Mouse (Mus musculus): ENCODE results near the gene Coro2b. TPM values are rescaled to one million over a fixed set of nuclear protein-coding genes. Genes with fewer than 3 reads are reported as not detected.
A peak's percentile ranks its signal among the peaks of the same experiment; 100 is the strongest.

Gene Coro2b
- polyA plus RNA-seq, 1 experiment = not detected

DNA sequence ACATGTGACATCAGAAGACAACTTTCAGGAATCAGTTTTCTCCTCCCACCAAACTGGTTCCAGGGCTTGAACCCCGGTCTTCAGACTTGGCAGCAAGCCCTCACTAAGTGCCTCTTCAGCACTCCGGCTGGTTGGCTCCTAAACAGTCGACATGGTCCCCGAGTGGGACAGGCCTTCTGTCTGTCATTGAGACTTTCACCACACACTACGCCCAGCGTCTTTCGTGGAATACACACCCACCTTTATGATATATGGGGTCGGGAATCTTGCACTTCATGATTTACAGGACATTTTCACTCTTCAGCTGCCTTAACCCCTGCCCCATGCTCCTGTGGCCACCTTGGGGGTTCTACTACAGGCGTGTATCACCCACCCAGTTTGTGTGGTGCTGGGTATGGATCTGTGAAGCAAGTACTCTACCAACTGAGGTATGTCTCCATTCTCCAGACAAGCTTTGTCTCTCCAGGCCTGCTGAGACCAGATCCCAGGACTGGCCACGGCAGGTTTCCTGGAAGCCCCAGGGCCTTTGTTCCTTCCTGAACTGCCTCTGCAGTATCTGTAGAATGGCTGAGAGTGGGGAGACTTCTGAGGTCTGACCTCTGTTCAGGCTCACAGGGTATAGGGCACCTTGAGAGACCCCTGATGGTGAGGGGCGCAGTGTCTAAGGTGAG lies 70.0 kb downstream of the Coro2b start:
- Histone ChIP-seq H3K27ac (ENCODE audit: insufficient read depth, low read depth, low read length) (0 out of 2 replicates have a peak overlapping the region, but pooled peaks have one; percentile 20), H3K4me1 (ENCODE audit: control insufficient read depth, insufficient read depth, low read length) (peaks cover 29% of the 10 kb centered on the region)

DNA sequence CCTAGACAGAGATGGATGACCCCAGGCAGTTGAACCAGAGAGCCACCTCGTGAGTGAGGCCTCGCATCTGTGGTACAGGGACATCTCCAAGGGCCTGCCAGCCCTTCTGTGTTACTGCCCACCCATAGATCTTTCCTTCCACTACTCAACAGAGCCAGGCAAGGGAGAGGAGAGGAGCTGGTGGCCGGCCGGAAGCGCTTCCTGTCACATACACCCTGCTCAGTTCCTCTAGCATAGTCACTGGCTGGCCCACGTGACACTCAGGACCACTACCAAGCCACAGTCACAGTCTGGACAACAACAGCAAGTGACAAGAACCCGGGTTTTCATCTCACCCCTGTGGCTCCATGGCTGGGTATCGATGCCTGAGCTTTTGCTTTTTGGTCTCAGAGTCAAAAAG lies 70.8 kb downstream of the Coro2b start:
- Histone ChIP-seq H3K4me3 (ENCODE audit: insufficient read depth, low read depth, low read length) (no peak overlapping the region), H3K4me1 (ENCODE audit: control insufficient read depth, insufficient read depth, low read length) (peaks cover 31% of the 10 kb centered on the region), H3K27ac (ENCODE audit: insufficient read depth, low read depth, low read length) (no peak overlapping the region)
- 86% methylated on average over 8 of the region's 8 CpGs for WGBS
- no peak for TF ChIP-seq CTCF (IDR thresholded peaks at IDR 0.05; ENCODE audit: insufficient read depth, low read depth, low read length)
- no peak for TF ChIP-seq POLR2A (IDR thresholded peaks at IDR 0.05; ENCODE audit: insufficient read depth, low read depth, low read length)

More for the DNA sequence above, 70.0 kb downstream of the Coro2b start:
- H3K4me3 ChIP-seq (ENCODE audit: insufficient read depth, low read depth, low read length) = no peak overlapping the region
- WGBS = 77% methylated on average over 11 of the region's 11 CpGs
- TF ChIP-seq POLR2A (IDR thresholded peaks at IDR 0.05; ENCODE audit: insufficient read depth, low read depth, low read length) (no peak), CTCF (IDR thresholded peaks at IDR 0.05; ENCODE audit: insufficient read depth, low read depth, low read length) (no peak)

GRCm38 (mm10) chr9:62464727-62465126 lies 72.1 kb downstream of the Coro2b start:
- Histone ChIP-seq H3K4me3 (ENCODE audit: insufficient read depth, low read depth, low read length) (no peak overlapping the region), H3K27ac (ENCODE audit: insufficient read depth, low read depth, low read length) (no peak overlapping the region), H3K4me1 (ENCODE audit: control insufficient read depth, insufficient read depth, low read length) (peaks cover 30% of the 10 kb centered on the region)
- WGBS = 90% methylated on average over 10 of the region's 10 CpGs
- TF ChIP-seq CTCF (IDR thresholded peaks at IDR 0.05; ENCODE audit: insufficient read depth, low read depth, low read length) (no peak), POLR2A (IDR thresholded peaks at IDR 0.05; ENCODE audit: insufficient read depth, low read depth, low read length) (no peak)

GRCm38 (mm10) chr9:62461766-62462165 lies 75.1 kb downstream of the Coro2b start:
- no peak overlapping the region for H3K4me3 ChIP-seq (ENCODE audit: insufficient read depth, low read depth, low read length)
- no peak for TF ChIP-seq CTCF (IDR thresholded peaks at IDR 0.05; ENCODE audit: insufficient read depth, low read depth, low read length)
- TF ChIP-seq POLR2A (IDR thresholded peaks at IDR 0.05; ENCODE audit: insufficient read depth, low read depth, low read length) = no peak
- 62% methylated on average over 1 of the region's 1 CpGs for WGBS
- H3K27ac ChIP-seq (ENCODE audit: insufficient read depth, low read depth, low read length) = no peak overlapping the region
- H3K4me1 ChIP-seq (ENCODE audit: control insufficient read depth, insufficient read depth, low read length) = peaks cover 8% of the 10 kb centered on the region; the same call in 1 of the 2 replicates

GRCm38 (mm10) chr9:62461095-62461494 lies 75.7 kb downstream of the Coro2b start:
- Histone ChIP-seq H3K4me1 (ENCODE audit: control insufficient read depth, insufficient read depth, low read length) (peaks cover 8% of the 10 kb centered on the region), H3K27ac (ENCODE audit: insufficient read depth, low read depth, low read length) (no peak overlapping the region), H3K4me3 (ENCODE audit: insufficient read depth, low read depth, low read length) (no peak overlapping the region)
- TF ChIP-seq CTCF (IDR thresholded peaks at IDR 0.05; ENCODE audit: insufficient read depth, low read depth, low read length) = no peak
- no peak for TF ChIP-seq POLR2A (IDR thresholded peaks at IDR 0.05; ENCODE audit: insufficient read depth, low read depth, low read length)
- 81% methylated on average over 8 of the region's 8 CpGs for WGBS

GRCm38 (mm10) chr9:62460086-62460485 lies 76.8 kb downstream of the Coro2b start:
- 73% methylated on average over 7 of the region's 7 CpGs for WGBS
- no peak overlapping the region for H3K4me3 ChIP-seq (ENCODE audit: insufficient read depth, low read depth, low read length)
- H3K27ac ChIP-seq (ENCODE audit: insufficient read depth, low read depth, low read length) = no peak overlapping the region
- H3K4me1 ChIP-seq (ENCODE audit: control insufficient read depth, insufficient read depth, low read length) = peaks cover 11% of the 10 kb centered on the region
- TF ChIP-seq POLR2A (IDR thresholded peaks at IDR 0.05; ENCODE audit: insufficient read depth, low read depth, low read length) = no peak
- no peak for TF ChIP-seq CTCF (IDR thresholded peaks at IDR 0.05; ENCODE audit: insufficient read depth, low read depth, low read length)

GRCm38 (mm10) chr9:62458457-62458856 lies 78.4 kb downstream of the Coro2b start:
- WGBS = 87% methylated on average over 3 of the region's 3 CpGs
- H3K4me3 ChIP-seq (ENCODE audit: insufficient read depth, low read depth, low read length) = no peak overlapping the region
- peaks cover 17% of the 10 kb centered on the region for H3K4me1 ChIP-seq (ENCODE audit: control insufficient read depth, insufficient read depth, low read length)
- TF ChIP-seq POLR2A (IDR thresholded peaks at IDR 0.05; ENCODE audit: insufficient read depth, low read depth, low read length) (no peak), CTCF (IDR thresholded peaks at IDR 0.05; ENCODE audit: insufficient read depth, low read depth, low read length) (no peak)
- H3K27ac ChIP-seq (ENCODE audit: insufficient read depth, low read depth, low read length) = no peak overlapping the region

DNA sequence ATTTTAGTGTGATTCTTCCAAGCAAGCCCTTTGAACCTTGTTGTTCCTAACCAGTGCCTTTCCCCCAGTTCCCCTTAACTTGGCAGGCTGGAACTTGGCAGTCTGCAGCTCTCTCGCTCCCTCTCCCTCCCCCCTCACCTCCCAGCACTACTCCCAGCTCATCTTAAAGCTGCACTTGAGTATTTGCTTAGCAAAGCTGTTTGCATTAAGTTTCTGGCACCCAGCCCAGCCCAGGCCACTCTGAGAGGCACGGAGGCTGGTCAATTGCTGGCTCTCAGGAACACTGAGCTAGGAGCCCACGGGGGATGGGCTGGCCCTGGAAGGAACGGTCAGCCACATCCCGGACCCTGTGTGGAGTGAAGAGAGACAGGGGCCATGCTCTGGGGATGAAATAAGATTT lies 80.8 kb downstream of the Coro2b start:
- Histone ChIP-seq H3K4me1 (ENCODE audit: control insufficient read depth, insufficient read depth, low read length) (peaks cover 34% of the 10 kb centered on the region), H3K4me3 (ENCODE audit: insufficient read depth, low read depth, low read length) (no peak overlapping the region), H3K27ac (ENCODE audit: insufficient read depth, low read depth, low read length) (no peak overlapping the region; the same call in 1 of the 2 replicates)
- TF ChIP-seq POLR2A (IDR thresholded peaks at IDR 0.05; ENCODE audit: insufficient read depth, low read depth, low read length) (no peak), CTCF (IDR thresholded peaks at IDR 0.05; ENCODE audit: insufficient read depth, low read depth, low read length) (no peak)
- 16% methylated on average over 5 of the region's 5 CpGs for WGBS

DNA sequence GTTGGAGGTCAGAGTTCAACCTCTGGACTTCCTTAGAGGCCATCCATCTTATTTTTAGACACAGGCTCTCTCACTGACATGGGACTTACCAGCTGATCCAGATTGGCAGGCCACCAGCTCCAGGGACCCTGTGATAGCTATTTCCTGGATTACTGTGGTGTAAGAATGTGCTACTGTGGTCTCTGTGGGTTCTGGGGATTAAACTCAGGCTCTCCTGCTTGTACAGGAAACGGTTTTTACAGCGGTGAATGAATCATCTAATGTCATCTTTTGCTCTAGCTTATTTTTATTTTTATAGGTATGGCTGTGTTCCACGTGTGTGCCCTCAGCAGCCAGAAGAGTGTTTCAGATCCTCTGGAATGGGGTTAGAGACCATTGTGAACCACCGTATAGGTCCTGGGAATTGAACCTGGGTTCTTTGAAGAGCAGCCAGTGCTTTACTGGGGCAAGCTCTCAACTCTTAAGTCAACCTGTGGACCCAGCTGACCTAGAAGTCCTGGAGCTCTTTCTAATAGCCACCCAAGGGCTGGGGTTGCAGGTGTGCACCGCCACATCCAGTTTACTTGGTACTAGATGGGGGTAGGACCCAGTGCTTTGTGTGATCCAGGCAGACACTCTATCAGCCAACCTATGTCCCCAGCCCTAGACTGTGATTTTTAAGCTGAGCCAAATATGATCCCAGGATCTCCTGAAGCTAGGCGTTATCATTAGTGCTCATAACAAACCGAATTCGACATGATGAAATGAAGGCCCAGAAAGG lies 81.5 kb downstream of the Coro2b start:
- whole genome bisulfite sequencing = 58% methylated on average over 8 of the region's 8 CpGs
- TF ChIP-seq CTCF (IDR thresholded peaks at IDR 0.05; ENCODE audit: insufficient read depth, low read depth, low read length) (no peak), POLR2A (IDR thresholded peaks at IDR 0.05; ENCODE audit: insufficient read depth, low read depth, low read length) (no peak)
- H3K4me1 ChIP-seq (ENCODE audit: control insufficient read depth, insufficient read depth, low read length) = peaks cover 40% of the 10 kb centered on the region
- H3K4me3 ChIP-seq (ENCODE audit: insufficient read depth, low read depth, low read length) = no peak overlapping the region
- 0 out of 2 replicates have a peak overlapping the region, but pooled peaks have one; percentile 5 for H3K27ac ChIP-seq (ENCODE audit: insufficient read depth, low read depth, low read length)

All from olfactory bulb, adult 2 months (tissue).